Mouse (Mus musculus): ENCODE data around the gene Pax6. TPM values are rescaled to one million over a fixed set of nuclear protein-coding genes. Genes with fewer than 3 reads are reported as not detected.

Gene Pax6
- polyA plus RNA-seq, 1 experiment from 2014 or later, result 13.5 TPM

GRCm38 (mm10) chr2:105686363-105687316, 17.9 kb downstream of the Pax6 start:
- no peaks in the 10 kb centered on the region for H3K9me3 ChIP-seq (ENCODE audit: control insufficient read depth, low read length)
- 6% methylated on average over 36 of the region's 36 CpGs for WGBS
- H3K27ac ChIP-seq (ENCODE audit: low read depth, low read length), result no peak overlapping the region
- no peaks in the 10 kb centered on the region for H3K36me3 ChIP-seq (ENCODE audit: control insufficient read depth, insufficient read depth, low read length)
- no peak overlapping the region for H3K9ac ChIP-seq (replicated peaks; ENCODE audit: low read depth, low read length)
- H3K4me2 ChIP-seq (ENCODE audit: low read depth, low read length), result no peak overlapping the region
- no peak overlapping the region for H3K4me3 ChIP-seq (ENCODE audit: low read depth, low read length)
- ATAC-seq (ENCODE audit: low read depth), result no peak
- H3K4me1 ChIP-seq (ENCODE audit: control insufficient read depth, insufficient read depth, low read length), result peaks cover 6% of the 10 kb centered on the region; the same call in 1 of the 2 replicates
- H3K27me3 ChIP-seq (ENCODE audit: control insufficient read depth, insufficient read depth, low read length), result peaks cover 31% of the 10 kb centered on the region

- no peak overlapping the region for H3K9ac ChIP-seq (replicated peaks; ENCODE audit: low read depth, low read length)
- H3K27me3 ChIP-seq (ENCODE audit: control insufficient read depth, insufficient read depth, low read length), result peaks cover 36% of the 10 kb centered on the region
- no peaks in the 10 kb centered on the region for H3K9me3 ChIP-seq (ENCODE audit: control insufficient read depth, low read length)
- no peak overlapping the region for H3K27ac ChIP-seq (ENCODE audit: low read depth, low read length)
- no peak for ATAC-seq (ENCODE audit: low read depth)
- WGBS, result 9% methylated on average over 13 of the region's 13 CpGs
- H3K4me3 ChIP-seq (ENCODE audit: low read depth, low read length), result peak overlapping the region; percentile 4; the same call in 1 of the 2 replicates
- peaks cover 5% of the 10 kb centered on the region; the same call in 1 of the 2 replicates for H3K4me1 ChIP-seq (ENCODE audit: control insufficient read depth, insufficient read depth, low read length)
- peak overlapping the region; percentile 39 for H3K4me2 ChIP-seq (ENCODE audit: low read depth, low read length)
- H3K36me3 ChIP-seq (ENCODE audit: control insufficient read depth, insufficient read depth, low read length), result no peaks in the 10 kb centered on the region
Measured at GRCm38 (mm10) chr2:105687317-105687991, 18.8 kb downstream of the Pax6 start.

- Histone ChIP-seq H3K9ac (replicated peaks; ENCODE audit: low read depth, low read length) (no peak overlapping the region), H3K9me3 (ENCODE audit: control insufficient read depth, low read length) (no peaks in the 10 kb centered on the region), H3K27ac (ENCODE audit: low read depth, low read length) (no peak overlapping the region), H3K4me2 (ENCODE audit: low read depth, low read length) (peak overlapping the region; percentile 39), H3K36me3 (ENCODE audit: control insufficient read depth, insufficient read depth, low read length) (no peaks in the 10 kb centered on the region), H3K27me3 (ENCODE audit: control insufficient read depth, insufficient read depth, low read length) (peaks cover 35% of the 10 kb centered on the region), H3K4me3 (ENCODE audit: low read depth, low read length) (peak overlapping the region; percentile 4; the same call in 1 of the 2 replicates), H3K4me1 (ENCODE audit: control insufficient read depth, insufficient read depth, low read length) (peaks cover 5% of the 10 kb centered on the region; the same call in 1 of the 2 replicates)
- WGBS, result 3% methylated on average over 17 of the region's 17 CpGs
- ATAC-seq (ENCODE audit: low read depth), result no peak
Measured at GRCm38 (mm10) chr2:105688011-105688410, 19.3 kb downstream of the Pax6 start.

- ATAC-seq (ENCODE audit: low read depth), result no peak
Measured at GRCm38 (mm10) chr2:105688436-105689303, 20.0 kb downstream of the Pax6 start.

GRCm38 (mm10) chr2:105689304-105689770, 20.6 kb downstream of the Pax6 start:
- H3K4me1 ChIP-seq (ENCODE audit: control insufficient read depth, insufficient read depth, low read length), result peaks cover 5% of the 10 kb centered on the region; the same call in 1 of the 2 replicates
- WGBS, result 0% methylated on average over 15 of the region's 15 CpGs
- ATAC-seq (ENCODE audit: low read depth), result peak; percentile 3; the same call in 1 of the 2 replicates
- peaks cover 29% of the 10 kb centered on the region for H3K27me3 ChIP-seq (ENCODE audit: control insufficient read depth, insufficient read depth, low read length)
- H3K9me3 ChIP-seq (ENCODE audit: control insufficient read depth, low read length), result no peaks in the 10 kb centered on the region
- H3K4me2 ChIP-seq (ENCODE audit: low read depth, low read length), result peak overlapping the region; percentile 39; the same call in 1 of the 2 replicates
- H3K36me3 ChIP-seq (ENCODE audit: control insufficient read depth, insufficient read depth, low read length), result no peaks in the 10 kb centered on the region
- H3K4me3 ChIP-seq (ENCODE audit: low read depth, low read length), result 0 out of 2 replicates have a peak overlapping the region, but pooled peaks have one; percentile 5
- peak overlapping the region; percentile 10; the same call in 1 of the 2 replicates for H3K27ac ChIP-seq (ENCODE audit: low read depth, low read length)
- no peak overlapping the region for H3K9ac ChIP-seq (replicated peaks; ENCODE audit: low read depth, low read length)

More at GRCm38 (mm10) chr2:105688436-105689303, 20.0 kb downstream of the Pax6 start:
- Histone ChIP-seq H3K9ac (replicated peaks; ENCODE audit: low read depth, low read length) (no peak overlapping the region), H3K4me2 (ENCODE audit: low read depth, low read length) (peak overlapping the region; percentile 39), H3K4me1 (ENCODE audit: control insufficient read depth, insufficient read depth, low read length) (peaks cover 5% of the 10 kb centered on the region; the same call in 1 of the 2 replicates), H3K9me3 (ENCODE audit: control insufficient read depth, low read length) (no peaks in the 10 kb centered on the region), H3K27me3 (ENCODE audit: control insufficient read depth, insufficient read depth, low read length) (peaks cover 33% of the 10 kb centered on the region), H3K27ac (ENCODE audit: low read depth, low read length) (no peak overlapping the region), H3K4me3 (ENCODE audit: low read depth, low read length) (peak overlapping the region; percentile 4; the same call in 1 of the 2 replicates), H3K36me3 (ENCODE audit: control insufficient read depth, insufficient read depth, low read length) (no peaks in the 10 kb centered on the region)
- 3% methylated on average over 25 of the region's 25 CpGs for WGBS

- peak; percentile 81 for ATAC-seq (ENCODE audit: low read depth)
- Histone ChIP-seq H3K9me3 (ENCODE audit: control insufficient read depth, low read length) (no peaks in the 10 kb centered on the region), H3K4me1 (ENCODE audit: control insufficient read depth, insufficient read depth, low read length) (peaks cover 5% of the 10 kb centered on the region; the same call in 1 of the 2 replicates), H3K27ac (ENCODE audit: low read depth, low read length) (peak overlapping the region; percentile 10; the same call in 1 of the 2 replicates), H3K27me3 (ENCODE audit: control insufficient read depth, insufficient read depth, low read length) (peaks cover 29% of the 10 kb centered on the region), H3K4me3 (ENCODE audit: low read depth, low read length) (0 out of 2 replicates have a peak overlapping the region, but pooled peaks have one; percentile 5), H3K4me2 (ENCODE audit: low read depth, low read length) (peak overlapping the region; percentile 39; the same call in 1 of the 2 replicates), H3K9ac (replicated peaks; ENCODE audit: low read depth, low read length) (no peak overlapping the region), H3K36me3 (ENCODE audit: control insufficient read depth, insufficient read depth, low read length) (no peaks in the 10 kb centered on the region)
- WGBS, result 2% methylated on average over 28 of the region's 28 CpGs
Measured at GRCm38 (mm10) chr2:105689771-105690639, 21.3 kb downstream of the Pax6 start.

GRCm38 (mm10) chr2:105691296-105691695, 22.6 kb downstream of the Pax6 start:
- no peak for ATAC-seq (ENCODE audit: low read depth)
- Histone ChIP-seq H3K4me3 (ENCODE audit: low read depth, low read length) (no peak overlapping the region), H3K9ac (replicated peaks; ENCODE audit: low read depth, low read length) (no peak overlapping the region), H3K27ac (ENCODE audit: low read depth, low read length) (no peak overlapping the region), H3K36me3 (ENCODE audit: control insufficient read depth, insufficient read depth, low read length) (no peaks in the 10 kb centered on the region), H3K4me1 (ENCODE audit: control insufficient read depth, insufficient read depth, low read length) (peaks cover 5% of the 10 kb centered on the region; the same call in 1 of the 2 replicates), H3K4me2 (ENCODE audit: low read depth, low read length) (no peak overlapping the region), H3K9me3 (ENCODE audit: control insufficient read depth, low read length) (no peaks in the 10 kb centered on the region), H3K27me3 (ENCODE audit: control insufficient read depth, insufficient read depth, low read length) (peaks cover 20% of the 10 kb centered on the region)
- WGBS, result 10% methylated on average over 10 of the region's 10 CpGs

Data from neural tube, embryonic 14.5 days (tissue).